In genomic region chr13:26976024-26976423, GRCm38 (mm10) we compare ENCODE assay signal across 19 mouse cellular contexts.
"Had no signal": no experiment of that assay in that cellular context is flagged by ENCODE, and none has a peak within 500 bp of the region (broad histone marks: within the 10 kb centered on the region; RNA-seq: fewer than 3 reads in every experiment).

No protein-coding gene starts in this region.

- H3K9ac ChIP-seq: liver, postnatal 0 days; lung, embryonic 15.5 days; midbrain, embryonic 12.5 days; neural tube, embryonic 13.5 days; neural tube, embryonic 15.5 days; stomach, embryonic 15.5 days had no signal

- H3K4me2 ChIP-seq: lung, embryonic 15.5 days; midbrain, embryonic 12.5 days; neural tube, embryonic 13.5 days; neural tube, embryonic 15.5 days; stomach, embryonic 15.5 days had no signal

- H3K36me3 ChIP-seq: lung, embryonic 15.5 days; midbrain, embryonic 10.5 days; midbrain, embryonic 12.5 days; neural tube, embryonic 13.5 days; neural tube, embryonic 15.5 days; stomach, embryonic 15.5 days had no signal

- H3K4me3 ChIP-seq: lung, embryonic 15.5 days; midbrain, embryonic 10.5 days; midbrain, embryonic 12.5 days; myocyte; neural tube, embryonic 13.5 days; neural tube, embryonic 15.5 days; stomach, embryonic 15.5 days had no signal

- DNase-seq: liver, postnatal 0 days; lung, adult 2 months; lung, postnatal 14 days; lung, postnatal 36 days; midbrain, embryonic 14.5 days; right cerebral cortex, postnatal 14 days; thymus, adult 2 months; thymus, postnatal 25 days; thymus, postnatal 4 days had no signal

- H3K27ac ChIP-seq: lung, embryonic 15.5 days; midbrain, embryonic 10.5 days; midbrain, embryonic 12.5 days; neural tube, embryonic 13.5 days; neural tube, embryonic 15.5 days; stomach, embryonic 15.5 days; stomach, postnatal 0 days had no signal

- ATAC-seq: liver, postnatal 0 days; lung, postnatal 0 days; midbrain, embryonic 16.5 days had no signal

- H3K27me3 ChIP-seq: lung, embryonic 15.5 days; midbrain, embryonic 12.5 days; neural tube, embryonic 13.5 days; neural tube, embryonic 15.5 days; stomach, embryonic 15.5 days had no signal

- H3K9me3 ChIP-seq: lung, embryonic 15.5 days; midbrain, embryonic 10.5 days; midbrain, embryonic 12.5 days; neural tube, embryonic 13.5 days; neural tube, embryonic 15.5 days; stomach, embryonic 15.5 days had no signal

- H3K4me1 ChIP-seq: lung, embryonic 15.5 days; midbrain, embryonic 10.5 days; midbrain, embryonic 12.5 days; neural tube, embryonic 13.5 days; neural tube, embryonic 15.5 days; stomach, embryonic 15.5 days had no signal
